Mouse (Mus musculus): Measurements from ENCODE around the gene Krtap1-3.
"Not testable (repeated sequence)": the region's sequence is repeated elsewhere in the genome, so short reads cannot be mapped to it uniquely, and the experiment has no call there.

Krtap1-3 gene

GRCm38 (mm10) chr11:99590981-99591380 lies at the start of gene Krtap1-3:
Krtap1-3 (minus strand) TSS chr11:99591339.
- CTCF ChIA-PET: no interaction called here

DNA sequence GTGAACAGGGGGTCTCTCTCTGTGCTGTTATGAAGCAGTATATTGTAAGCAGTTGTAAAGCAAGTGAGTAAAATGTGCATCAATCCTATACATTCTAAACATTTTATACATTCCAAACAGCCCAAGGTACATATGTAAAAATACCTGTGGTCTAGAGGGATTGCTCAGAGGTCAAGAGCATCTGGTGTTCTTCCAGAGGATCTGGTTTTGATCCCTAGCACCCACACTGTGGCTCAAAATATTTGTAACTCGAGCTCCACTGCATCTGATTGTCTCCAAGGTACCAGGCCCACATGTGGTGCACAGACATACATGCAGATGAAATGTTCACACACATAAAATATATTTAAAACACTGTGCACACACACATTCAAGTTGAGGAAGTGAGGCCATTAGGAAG lies 49.8 kb upstream of the Krtap1-3 start:
- CTCF ChIA-PET: no interaction called here

GRCm38 (mm10) chr11:99637086-99637485 lies 45.9 kb upstream of the Krtap1-3 start:
- CTCF ChIA-PET: no interaction called here

- CTCF ChIA-PET: no interaction called here
Observed at GRCm38 (mm10) chr11:99634653-99635134, 43.6 kb upstream of the Krtap1-3 start, which contains the start of gene Krtap4-2. Krtap4-2 (minus strand) TSS chr11:99635084.

- CTCF ChIA-PET: no interaction called here
Observed at GRCm38 (mm10) chr11:99633293-99633692, 42.2 kb upstream of the Krtap1-3 start.

DNA sequence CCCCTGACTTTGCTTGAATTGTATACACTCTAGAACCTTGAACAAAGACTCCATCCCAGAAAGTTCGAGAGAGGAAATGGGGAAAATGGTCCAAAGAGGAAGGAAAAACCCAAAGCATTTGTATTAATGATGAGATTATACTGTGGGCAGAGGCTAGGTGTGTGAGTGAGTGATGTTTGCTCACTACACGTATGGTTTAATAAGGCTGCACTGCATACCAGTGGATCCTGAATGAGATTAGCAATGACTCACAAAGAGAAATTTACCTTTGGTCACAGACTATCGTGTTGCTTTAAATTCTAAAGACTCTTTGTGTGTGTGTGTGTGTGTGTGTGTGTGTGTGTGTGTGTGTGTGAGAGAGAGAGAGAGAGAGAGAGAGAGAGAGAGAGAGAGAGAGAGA lies 39.8 kb upstream of the Krtap1-3 start:
- CTCF ChIA-PET: no interaction called here

DNA sequence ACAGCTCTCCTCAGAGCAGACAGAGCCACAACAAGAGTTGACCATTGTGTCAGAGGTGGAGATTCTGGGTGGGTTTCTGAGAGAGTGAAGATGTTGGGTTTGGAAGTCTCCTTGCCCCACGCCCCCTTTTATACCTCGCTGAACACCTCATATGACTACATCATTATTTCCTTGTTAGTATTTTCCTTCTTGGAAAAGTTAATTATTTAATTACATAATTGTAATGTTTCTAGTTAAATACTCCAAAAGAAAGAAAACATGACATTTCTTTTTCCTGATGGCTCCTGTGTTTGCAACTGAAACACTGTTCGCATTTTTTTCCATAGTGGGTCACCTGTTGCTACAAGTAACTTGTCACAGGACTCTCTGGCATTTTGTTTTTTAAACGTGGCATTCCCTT lies 37.0 kb upstream of the Krtap1-3 start, which contains the start of gene Krtap4-1:
Krtap4-1 (minus strand) TSS at position 101 of the 400 bp plus-strand sequence.
- CTCF ChIA-PET: no interaction called here

DNA sequence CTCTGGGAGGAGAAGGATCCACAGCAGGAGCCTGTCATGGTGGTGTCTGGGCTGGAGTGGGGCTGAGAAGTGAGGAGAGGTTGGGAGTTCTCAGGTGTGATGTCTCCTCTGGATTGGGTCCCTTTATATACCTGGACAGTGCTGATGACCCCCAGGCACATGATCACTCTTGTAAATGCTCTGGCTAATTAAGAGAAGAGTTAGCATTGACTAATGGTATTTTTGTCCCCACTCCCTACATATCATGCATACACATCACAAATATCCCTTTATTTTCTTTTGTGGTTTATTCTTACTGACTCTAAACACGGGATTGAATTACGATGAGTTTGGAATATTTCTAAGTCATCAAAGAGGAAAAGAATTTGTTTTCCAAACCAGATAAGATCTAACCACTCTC lies 29.2 kb upstream of the Krtap1-3 start, which contains the start of gene Gm11562:
Gm11562 (minus strand) TSS at position 101 of the 400 bp plus-strand sequence.
- CTCF ChIA-PET: no interaction called here

GRCm38 (mm10) chr11:99614796-99615363 lies 23.7 kb upstream of the Krtap1-3 start, which contains the start of gene Krtap2-4:
Krtap2-4 (minus strand) TSS chr11:99614846.
- CTCF ChIA-PET: no interaction called here

GRCm38 (mm10) chr11:99610089-99610488 lies 18.9 kb upstream of the Krtap1-3 start, which contains the start of gene Gm11937:
Gm11937 (minus strand) TSS chr11:99610189.
- CTCF ChIA-PET: not testable (repeated sequence)

DNA sequence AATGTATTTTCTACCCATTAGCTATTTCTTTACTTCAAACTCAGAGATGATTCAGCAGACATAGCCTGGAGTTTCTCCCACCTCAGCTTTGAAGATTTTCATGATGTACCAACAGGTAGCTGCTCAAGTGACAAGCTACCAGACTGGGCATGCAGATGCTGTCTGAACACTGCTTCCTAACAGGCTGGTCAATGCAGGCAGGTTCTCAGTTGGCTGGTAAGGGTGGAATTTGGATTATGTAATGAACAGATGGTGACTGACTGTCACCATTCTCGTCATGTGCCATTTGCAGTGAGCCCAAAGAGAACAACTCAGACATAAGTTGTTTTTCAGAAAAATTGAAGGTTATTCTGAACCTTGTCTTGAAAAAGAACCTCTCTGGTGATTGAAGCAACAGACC lies 18.0 kb upstream of the Krtap1-3 start:
- CTCF ChIA-PET: no interaction called here

GRCm38 (mm10) chr11:99603208-99603607 lies 12.1 kb upstream of the Krtap1-3 start, which contains the start of gene Gm11938:
Gm11938 (minus strand) TSS chr11:99603308.
- CTCF ChIA-PET: not testable (repeated sequence)

GRCm38 (mm10) chr11:99597742-99598141 lies 6.6 kb upstream of the Krtap1-3 start, which contains the start of gene Krtap9-3:
Krtap9-3 (minus strand) TSS chr11:99598105.
- CTCF ChIA-PET: not testable (repeated sequence)

DNA sequence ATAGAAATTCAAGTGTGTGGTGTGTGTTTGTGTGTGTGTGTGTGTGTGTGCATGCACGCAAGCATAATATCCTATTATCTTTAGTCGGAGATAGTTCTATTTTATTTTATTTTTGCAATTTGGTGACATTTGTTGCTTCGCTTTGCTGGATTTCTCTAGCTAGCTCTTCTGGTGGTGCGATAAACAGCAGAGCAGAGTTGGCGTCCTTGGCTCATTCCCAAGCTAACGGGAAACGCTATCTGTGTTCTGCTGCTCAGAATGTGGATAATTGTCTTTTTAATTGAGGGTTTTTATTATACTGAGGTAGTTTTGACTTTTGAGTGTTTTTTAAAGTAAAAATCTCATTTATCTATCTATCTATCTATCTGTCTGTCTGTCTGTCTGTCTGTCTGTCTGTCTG lies 6.0 kb downstream of the Krtap1-3 start:
- CTCF ChIA-PET: no interaction called here

DNA sequence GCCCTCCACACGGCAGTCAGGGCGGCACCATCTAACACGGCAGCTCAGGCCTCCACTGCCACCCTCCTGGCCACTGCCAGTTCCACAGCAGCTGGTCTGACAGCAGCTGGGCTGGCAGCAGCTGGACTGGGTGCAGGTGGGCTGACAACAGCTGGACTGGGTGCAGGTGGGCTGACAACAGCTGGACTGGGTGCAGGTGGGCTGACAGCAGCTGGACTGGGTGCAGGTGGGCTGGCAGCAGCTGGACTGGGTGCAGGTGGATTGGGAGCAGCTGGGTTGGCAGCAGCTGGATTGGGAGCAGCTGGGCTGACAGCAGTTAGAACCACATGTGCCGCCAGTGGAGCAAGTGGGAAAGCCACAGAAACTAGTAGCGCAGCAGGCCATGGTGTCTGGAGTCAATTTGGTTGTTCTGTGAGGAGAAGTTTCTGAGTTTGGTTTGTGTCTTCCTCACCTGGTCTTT lies 7.9 kb downstream of the Krtap1-3 start, which contains the start of gene Krtap1-4:
Krtap1-4 (minus strand) TSS at position 410 of the 460 bp plus-strand sequence.
- CTCF ChIA-PET: no interaction called here

- CTCF ChIA-PET: no interaction called here
Observed at GRCm38 (mm10) chr11:99581564-99581963, 9.6 kb downstream of the Krtap1-3 start.

DNA sequence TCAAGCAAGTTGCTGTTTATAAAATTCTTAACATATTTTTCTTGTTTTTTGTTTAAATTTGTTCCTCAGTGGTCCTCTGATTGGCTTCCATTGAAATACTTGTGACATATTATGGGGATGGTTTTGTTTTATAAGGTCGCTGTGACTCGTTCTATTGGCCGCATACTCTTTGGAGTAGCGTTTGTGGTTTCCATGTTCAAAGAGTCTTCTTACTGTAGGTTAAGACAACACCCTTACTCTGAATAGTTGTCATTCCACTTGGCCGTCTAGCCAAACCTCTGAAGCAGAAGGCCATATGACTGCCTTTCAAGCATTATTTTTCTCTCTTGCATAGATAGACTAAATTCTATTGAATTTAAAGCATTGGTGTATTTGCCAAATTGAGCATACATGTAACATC lies 10.1 kb downstream of the Krtap1-3 start:
- CTCF ChIA-PET: no interaction called here

DNA sequence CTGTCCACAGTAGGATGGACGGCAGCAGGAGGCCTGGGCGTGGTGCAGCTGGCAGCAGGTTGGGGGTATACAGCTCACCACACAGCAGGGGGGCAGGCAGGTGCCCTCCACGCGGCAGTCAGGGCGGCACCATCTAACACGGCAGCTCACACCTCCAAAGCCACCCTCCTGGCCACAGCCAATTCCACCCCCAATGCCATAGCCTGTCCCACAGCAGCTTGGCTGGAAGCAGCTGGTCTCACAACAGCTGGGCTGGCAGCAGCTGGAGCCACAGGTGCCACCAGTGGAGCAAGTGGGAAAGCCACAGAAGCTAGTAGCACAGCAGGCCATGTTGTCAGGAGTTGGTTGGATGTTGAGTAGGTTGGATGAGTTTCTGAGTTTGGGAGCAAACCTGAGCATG lies 10.5 kb downstream of the Krtap1-3 start, which contains the start of gene Krtap1-5:
Krtap1-5 (minus strand) TSS at position 381 of the 400 bp plus-strand sequence.
- CTCF ChIA-PET: no interaction called here

- CTCF ChIA-PET: no interaction called here
Observed at GRCm38 (mm10) chr11:99574106-99574505, 17.0 kb downstream of the Krtap1-3 start.

DNA sequence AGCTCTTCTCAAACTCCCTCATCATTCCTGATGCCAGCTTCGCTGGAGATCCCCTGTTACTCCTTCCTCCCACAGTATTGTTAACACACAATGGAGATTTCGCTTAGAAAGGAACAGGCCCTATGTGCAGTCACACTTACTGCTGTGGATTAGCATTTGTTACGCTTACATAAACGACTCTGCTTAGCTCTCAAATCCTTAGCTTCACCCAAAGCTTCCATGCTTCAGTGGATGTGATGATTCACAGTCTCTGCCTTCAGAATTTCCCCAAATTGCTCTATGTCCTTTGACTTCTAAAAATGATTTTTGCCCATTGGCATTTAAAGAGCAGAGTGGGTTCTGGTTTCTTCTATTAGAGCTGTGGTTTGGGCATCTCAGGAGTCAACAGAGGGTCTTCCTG lies 18.0 kb downstream of the Krtap1-3 start:
- CTCF ChIA-PET: no interaction called here

- CTCF ChIA-PET: no interaction called here
Observed at GRCm38 (mm10) chr11:99566530-99566929, 24.6 kb downstream of the Krtap1-3 start, which contains the start of gene Krtap3-1. Krtap3-1 (minus strand) TSS chr11:99566630.

DNA sequence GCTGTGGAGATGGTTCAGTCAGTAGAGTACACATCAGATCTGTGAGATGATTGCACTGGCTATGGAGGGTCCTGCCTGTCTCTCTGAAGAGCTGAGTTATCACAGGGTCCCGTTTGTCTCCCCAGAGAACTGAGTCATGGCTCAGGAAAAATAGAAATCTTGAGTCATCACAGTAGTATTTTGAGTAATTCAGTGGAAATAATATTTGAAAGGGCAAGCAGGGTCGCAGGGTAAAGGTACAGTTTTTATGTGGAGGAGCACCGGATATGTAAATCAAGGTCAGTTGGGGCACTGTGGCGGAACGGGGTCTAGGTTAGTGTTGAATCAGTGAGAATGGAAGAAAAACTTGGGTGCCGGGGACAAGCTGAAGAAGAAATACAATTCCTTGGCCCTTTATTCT lies 28.6 kb downstream of the Krtap1-3 start:
- CTCF ChIA-PET: no interaction called here

DNA sequence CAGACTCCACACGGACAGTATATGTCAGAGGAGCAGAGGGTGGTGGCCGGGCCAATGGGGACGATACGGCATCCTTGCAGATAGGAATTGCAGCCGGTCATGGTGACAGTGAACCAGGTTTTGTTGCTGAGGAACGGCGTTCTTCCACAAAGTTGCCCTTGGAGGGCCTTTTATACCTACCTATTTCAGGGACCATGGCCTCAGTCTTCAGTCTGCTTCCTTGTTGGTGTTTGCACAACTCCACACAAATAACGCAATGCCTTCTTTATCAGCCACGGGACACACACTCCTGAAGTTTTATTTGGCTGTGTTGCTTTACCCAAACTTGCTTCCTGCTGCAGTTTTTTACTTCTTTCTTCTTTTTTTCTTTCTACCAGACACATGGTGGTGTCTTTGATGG lies 31.8 kb downstream of the Krtap1-3 start, which contains the start of gene Gm11939:
Gm11939 (minus strand) TSS at position 101 of the 400 bp plus-strand sequence.
- CTCF ChIA-PET: no interaction called here

All from spleen, embryonic (tissue).